Comparison of ENCODE assay signal across 7 mouse cellular contexts in genomic region chr4:155601997-155602456, GRCm38 (mm10). TPM values are rescaled to one million over a fixed set of nuclear protein-coding genes. Genes with fewer than 3 reads are reported as not detected.
DNase-seq lines count a peak whose midpoint lies in the region; ATAC-seq and TF ChIP-seq lines count a peak whose summit lies in the region.

No protein-coding gene starts in this region.

- H3K9ac ChIP-seq in lung, postnatal 0 days (replicated peaks; ENCODE audit: low read depth), result peak overlapping the region; percentile 85
- H3K9ac ChIP-seq in limb, embryonic 12.5 days (replicated peaks), result peak overlapping the region; percentile 88
- peak overlapping the region; percentile 90 for H3K9ac ChIP-seq in stomach, embryonic 15.5 days

- WGBS in lung, postnatal 0 days, result 3% methylated on average over 30 of the region's 31 CpGs
- WGBS in forebrain, embryonic 10.5 days, result 2% methylated on average over 31 of the region's 31 CpGs
- 1% methylated on average over 31 of the region's 31 CpGs for WGBS in limb, embryonic 12.5 days
- under 1% methylated on average over 31 of the region's 31 CpGs for WGBS in stomach, embryonic 15.5 days

- no peaks in the 10 kb centered on the region for H3K9me3 ChIP-seq in lung, postnatal 0 days (ENCODE audit: low read length)
- no peaks in the 10 kb centered on the region for H3K9me3 ChIP-seq in forebrain, embryonic 10.5 days
- no peaks in the 10 kb centered on the region for H3K9me3 ChIP-seq in limb, embryonic 12.5 days
- no peaks in the 10 kb centered on the region for H3K9me3 ChIP-seq in stomach, embryonic 15.5 days

- H3K4me3 ChIP-seq in lung, postnatal 0 days (ENCODE audit: low read depth, low read length), result peak overlapping the region; percentile 90
- H3K4me3 ChIP-seq in forebrain, embryonic 10.5 days, result peak overlapping the region; percentile 96
- H3K4me3 ChIP-seq in limb, embryonic 12.5 days (replicated peaks), result peak overlapping the region; percentile 99
- peak overlapping the region; percentile 95 for H3K4me3 ChIP-seq in stomach, embryonic 15.5 days (replicated peaks)

- ATAC-seq in lung, postnatal 0 days, result no peak
- peak; percentile 67 for ATAC-seq in limb, embryonic 12.5 days (ENCODE audit: insufficient number of reproducible peaks, insufficient read depth, low FRiP score, low TSS enrichment, low read depth)
- ATAC-seq in stomach, embryonic 15.5 days (ENCODE audit: insufficient read depth, low FRiP score, low read depth), result peak; percentile 28; the same call in 1 of the 2 replicates

- TF ChIP-seq CTCF in lung, postnatal 0 days (IDR thresholded peaks at IDR 0.05), result no peak

- DNase-seq in lung, postnatal 0 days (ENCODE audit: low spot score), result no peak
- no peak for DNase-seq in lung, postnatal 4 days
- no peak for DNase-seq in forebrain, embryonic 10.5 days (ENCODE audit: extremely low spot score, low spot score)
- DNase-seq in cerebellum, adult 9-10 months, result no peak
- DNase-seq in Muller cell, postnatal 12 days (ENCODE audit: inconsistent ontology term), result no peak

- H3K27me3 ChIP-seq in lung, postnatal 0 days (replicated peaks; ENCODE audit: insufficient read depth, low read length), result no peaks in the 10 kb centered on the region
- H3K27me3 ChIP-seq in forebrain, embryonic 10.5 days (ENCODE audit: poor library complexity, severe bottlenecking), result no peaks in the 10 kb centered on the region
- no peaks in the 10 kb centered on the region for H3K27me3 ChIP-seq in limb, embryonic 12.5 days
- no peaks in the 10 kb centered on the region for H3K27me3 ChIP-seq in stomach, embryonic 15.5 days (replicated peaks)

- peak overlapping the region; percentile 97 for H3K4me2 ChIP-seq in lung, postnatal 0 days (replicated peaks; ENCODE audit: low read depth, low read length)
- H3K4me2 ChIP-seq in limb, embryonic 12.5 days, result peak overlapping the region; percentile 91
- H3K4me2 ChIP-seq in stomach, embryonic 15.5 days, result peak overlapping the region; percentile 87

- no peaks in the 10 kb centered on the region for H3K36me3 ChIP-seq in lung, postnatal 0 days (ENCODE audit: insufficient read depth, low read length)
- H3K36me3 ChIP-seq in forebrain, embryonic 10.5 days (replicated peaks), result peaks cover 43% of the 10 kb centered on the region
- peaks cover 33% of the 10 kb centered on the region; the same call in 1 of the 2 replicates for H3K36me3 ChIP-seq in limb, embryonic 12.5 days
- no peaks in the 10 kb centered on the region; the same call in 1 of the 2 replicates for H3K36me3 ChIP-seq in stomach, embryonic 15.5 days

- TF ChIP-seq EP300 in lung, postnatal 0 days (IDR thresholded peaks at IDR 0.05), result no peak

- H3K27ac ChIP-seq in lung, postnatal 0 days (ENCODE audit: low read length), result peak overlapping the region; percentile 96
- peak overlapping the region; percentile 100 for H3K27ac ChIP-seq in forebrain, embryonic 10.5 days
- H3K27ac ChIP-seq in limb, embryonic 12.5 days, result peak overlapping the region; percentile 99
- H3K27ac ChIP-seq in stomach, embryonic 15.5 days, result peak overlapping the region; percentile 99

- H3K4me1 ChIP-seq in lung, postnatal 0 days (ENCODE audit: insufficient read depth, low read depth, low read length), result no peaks in the 10 kb centered on the region
- H3K4me1 ChIP-seq in forebrain, embryonic 10.5 days, result peaks cover 29% of the 10 kb centered on the region
- peaks cover 5% of the 10 kb centered on the region for H3K4me1 ChIP-seq in limb, embryonic 12.5 days (replicated peaks)
- H3K4me1 ChIP-seq in stomach, embryonic 15.5 days, result peaks cover 5% of the 10 kb centered on the region; the same call in 1 of the 2 replicates

RNA-seq across cellular contexts. Expression of gene Slc35e2, which starts 0.8 kb away (rescaled TPM):
- polyA plus RNA-seq in lung, postnatal 0 days (2015; fragmentation: Nextera tagmentation; extraction: Ambion mirVana), result 3.1 and 3.7 TPM in 2 replicates
- 10.7 and 12.9 TPM in 2 replicates for polyA plus RNA-seq in forebrain, embryonic 10.5 days (2016; fragmentation: Nextera tagmentation; extraction: Ambion mirVana)
- 10.9 and 11.6 TPM in 2 replicates for polyA plus RNA-seq in limb, embryonic 12.5 days (2016; fragmentation: Nextera tagmentation; extraction: Ambion mirVana)
- 6.9 and 7.9 TPM in 2 replicates for polyA plus RNA-seq in stomach, embryonic 15.5 days (2015; fragmentation: Nextera tagmentation; extraction: Ambion mirVana)

RNA-seq across cellular contexts. Expression of gene Cdk11b, which starts 22.6 kb away (rescaled TPM):
- polyA plus RNA-seq in lung, postnatal 0 days (2015; fragmentation: Nextera tagmentation; extraction: Ambion mirVana), result 67.3 and 74.4 TPM in 2 replicates
- polyA plus RNA-seq in forebrain, embryonic 10.5 days (2016; fragmentation: Nextera tagmentation; extraction: Ambion mirVana), result 83.9 and 86.7 TPM in 2 replicates
- polyA plus RNA-seq in limb, embryonic 12.5 days (2016; fragmentation: Nextera tagmentation; extraction: Ambion mirVana), result 78.4 and 82.4 TPM in 2 replicates
- 56.7 and 59.8 TPM in 2 replicates for polyA plus RNA-seq in stomach, embryonic 15.5 days (2015; fragmentation: Nextera tagmentation; extraction: Ambion mirVana)

RNA-seq across cellular contexts. Expression of gene Nadk, which starts 39.8 kb away (rescaled TPM):
- 70.9 and 76.3 TPM in 2 replicates for polyA plus RNA-seq in lung, postnatal 0 days (2015; fragmentation: Nextera tagmentation; extraction: Ambion mirVana)
- 118 and 122 TPM in 2 replicates for polyA plus RNA-seq in forebrain, embryonic 10.5 days (2016; fragmentation: Nextera tagmentation; extraction: Ambion mirVana)
- polyA plus RNA-seq in limb, embryonic 12.5 days (2016; fragmentation: Nextera tagmentation; extraction: Ambion mirVana), result 95.3 and 95.4 TPM in 2 replicates
- polyA plus RNA-seq in stomach, embryonic 15.5 days (2015; fragmentation: Nextera tagmentation; extraction: Ambion mirVana), result 79.7 and 83.2 TPM in 2 replicates

RNA-seq across cellular contexts. Expression of gene Gm10563, which starts 43.2 kb away (rescaled TPM):
- not detected in 2 replicates for polyA plus RNA-seq in lung, postnatal 0 days (2015; fragmentation: Nextera tagmentation; extraction: Ambion mirVana)
- polyA plus RNA-seq in forebrain, embryonic 10.5 days (2016; fragmentation: Nextera tagmentation; extraction: Ambion mirVana), result not detected in 2 replicates
- not detected in 2 replicates for polyA plus RNA-seq in limb, embryonic 12.5 days (2016; fragmentation: Nextera tagmentation; extraction: Ambion mirVana)
- not detected in 2 replicates for polyA plus RNA-seq in stomach, embryonic 15.5 days (2015; fragmentation: Nextera tagmentation; extraction: Ambion mirVana)

RNA-seq across cellular contexts. Expression of gene Mmp23, which starts 51.2 kb away (rescaled TPM):
- 44.5 and 46.2 TPM in 2 replicates for polyA plus RNA-seq in lung, postnatal 0 days (2015; fragmentation: Nextera tagmentation; extraction: Ambion mirVana)
- 1.8 and 2.8 TPM in 2 replicates for polyA plus RNA-seq in forebrain, embryonic 10.5 days (2016; fragmentation: Nextera tagmentation; extraction: Ambion mirVana)
- polyA plus RNA-seq in limb, embryonic 12.5 days (2016; fragmentation: Nextera tagmentation; extraction: Ambion mirVana), result 16.0 and 16.3 TPM in 2 replicates
- 39.6 and 42.0 TPM in 2 replicates for polyA plus RNA-seq in stomach, embryonic 15.5 days (2015; fragmentation: Nextera tagmentation; extraction: Ambion mirVana)
